Mouse (Mus musculus): ENCODE results near the gene Ppp4c.

The Ppp4c gene

DNA sequence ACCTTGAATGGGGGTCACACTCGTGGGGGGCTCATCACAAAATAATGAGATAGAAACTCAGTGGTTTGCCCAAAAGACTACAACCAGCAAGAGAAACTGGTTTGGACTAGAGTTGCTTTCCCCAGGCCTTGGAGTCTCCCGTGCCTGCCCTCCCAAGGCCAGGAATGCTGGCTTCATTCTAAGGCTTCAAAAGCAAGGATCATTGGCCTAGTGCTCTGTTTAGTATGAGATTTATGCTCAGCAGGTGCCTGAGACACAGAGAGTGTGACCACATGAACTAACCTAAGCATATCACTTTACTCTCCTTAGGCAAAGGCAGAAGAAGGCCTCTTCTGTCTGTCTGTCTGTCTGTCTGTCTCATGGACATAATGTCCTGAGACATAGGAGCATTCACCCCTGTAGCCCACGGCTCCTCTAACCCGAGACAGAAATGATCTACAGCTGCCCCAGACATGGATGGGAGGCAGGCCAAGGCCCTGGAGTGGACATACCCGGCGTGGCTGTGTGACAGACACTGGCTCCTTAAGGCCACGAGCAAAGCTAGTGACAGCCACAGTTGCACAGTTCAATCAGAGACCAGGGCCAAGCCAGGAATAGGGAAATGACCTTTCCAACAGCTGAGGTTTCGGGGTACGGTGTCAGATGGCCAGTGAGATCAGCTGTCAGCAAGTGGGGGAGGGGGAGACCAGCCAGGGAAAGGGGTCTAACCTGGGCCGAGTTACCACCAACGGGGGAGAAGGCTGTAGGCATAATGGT, 10.0 kb upstream of the Ppp4c start:
- no peak for DNase-seq (ENCODE audit: low read depth, low spot score)

DNA sequence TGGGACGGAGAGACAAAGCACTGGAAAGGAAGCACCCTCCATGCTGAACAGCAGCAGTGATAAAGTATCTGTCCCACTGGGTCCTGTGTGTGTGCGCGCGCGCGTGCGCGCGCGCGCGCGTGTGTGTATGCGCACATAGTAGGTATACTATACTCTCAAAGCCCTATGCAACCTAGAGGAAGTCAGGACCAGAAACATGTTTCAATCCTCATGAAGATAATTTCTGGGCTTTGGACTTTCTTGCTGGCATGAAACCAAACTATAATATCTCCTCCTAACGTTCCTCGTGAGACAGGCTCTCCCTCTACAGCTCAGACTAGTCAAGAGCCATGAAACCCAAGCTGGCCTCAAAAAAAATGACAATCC, 8.7 kb upstream of the Ppp4c start:
- DNase-seq (ENCODE audit: low read depth, low spot score) = no peak

DNA sequence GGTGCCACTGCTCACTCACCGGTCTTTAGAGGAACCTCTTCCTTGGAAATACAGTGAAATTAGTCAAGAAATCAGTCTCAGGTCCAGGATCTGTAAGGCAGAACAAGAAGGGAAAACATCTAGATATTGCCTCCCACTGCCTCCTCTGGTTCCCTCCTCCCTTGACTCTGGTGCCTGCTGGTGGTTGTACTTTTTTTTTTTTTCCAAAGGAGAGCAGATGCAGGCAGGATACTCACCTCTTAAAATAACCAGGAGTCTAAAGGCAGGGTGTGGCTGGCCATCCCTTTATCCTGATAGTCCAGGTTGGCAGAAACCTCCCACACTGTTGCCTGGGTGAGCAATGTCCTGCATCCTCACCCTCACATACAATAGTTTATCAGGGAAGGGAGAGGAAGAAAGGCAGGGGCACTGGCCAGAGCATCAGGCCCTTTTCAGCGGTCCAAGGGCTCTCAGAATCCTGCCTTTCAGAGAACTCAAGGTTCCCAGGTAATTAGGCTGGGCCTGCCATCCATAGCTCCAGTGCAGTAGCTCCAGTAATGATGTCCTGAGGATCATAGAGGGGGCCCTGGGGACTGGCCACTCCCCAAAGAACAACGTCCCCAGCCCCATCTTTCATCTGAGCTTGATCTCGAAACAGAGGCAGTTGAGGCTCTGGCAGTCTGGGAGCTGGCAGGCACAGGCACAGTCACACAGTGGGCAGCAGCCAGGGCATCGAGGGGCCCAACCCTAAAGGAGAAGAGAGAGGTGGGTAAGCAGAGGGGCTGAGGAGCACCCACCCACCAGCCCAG, 8.2 kb upstream of the Ppp4c start:
- no peak for DNase-seq (ENCODE audit: low read depth, low spot score)

DNA sequence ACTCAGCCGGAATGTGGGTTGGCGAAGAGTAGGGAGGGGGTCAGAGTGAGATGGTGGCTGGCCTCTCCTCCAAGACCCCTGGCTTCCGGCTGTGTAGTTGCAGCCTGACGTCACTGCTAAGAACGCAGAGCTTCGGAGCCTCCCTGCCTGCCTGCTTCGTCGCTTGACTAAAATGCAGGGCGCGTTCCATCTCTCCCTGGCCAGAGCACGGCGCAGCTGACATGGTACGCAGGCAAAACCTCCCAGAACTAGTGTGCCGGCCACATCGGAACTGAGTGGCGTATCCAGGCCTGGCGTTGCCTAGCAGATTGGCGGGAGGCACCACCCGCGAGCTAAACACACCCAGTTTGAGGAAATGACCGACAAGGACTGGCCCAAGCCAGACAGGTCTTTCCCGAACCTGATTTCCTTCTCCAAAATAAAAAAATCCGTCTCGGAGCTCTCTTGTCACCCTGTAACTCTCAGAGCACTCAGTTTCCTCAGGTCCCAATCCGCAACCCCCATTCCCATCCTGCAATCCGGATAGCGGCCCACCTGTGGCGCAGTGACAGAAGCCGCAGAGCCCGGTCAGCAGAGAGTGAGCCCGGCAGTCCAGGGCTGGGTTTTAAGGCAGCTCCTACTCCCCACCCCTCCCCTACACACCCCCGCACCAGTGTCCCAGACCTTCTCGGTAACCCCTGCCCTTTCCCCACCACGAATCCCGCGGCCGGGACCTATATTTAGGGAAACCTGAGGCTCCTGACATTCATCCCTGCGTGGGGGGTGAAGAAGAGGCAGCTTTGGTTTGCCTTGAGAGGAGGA, 7.4 kb upstream of the Ppp4c start:
- DNase-seq (ENCODE audit: low read depth, low spot score) = peak; percentile 92

DNA sequence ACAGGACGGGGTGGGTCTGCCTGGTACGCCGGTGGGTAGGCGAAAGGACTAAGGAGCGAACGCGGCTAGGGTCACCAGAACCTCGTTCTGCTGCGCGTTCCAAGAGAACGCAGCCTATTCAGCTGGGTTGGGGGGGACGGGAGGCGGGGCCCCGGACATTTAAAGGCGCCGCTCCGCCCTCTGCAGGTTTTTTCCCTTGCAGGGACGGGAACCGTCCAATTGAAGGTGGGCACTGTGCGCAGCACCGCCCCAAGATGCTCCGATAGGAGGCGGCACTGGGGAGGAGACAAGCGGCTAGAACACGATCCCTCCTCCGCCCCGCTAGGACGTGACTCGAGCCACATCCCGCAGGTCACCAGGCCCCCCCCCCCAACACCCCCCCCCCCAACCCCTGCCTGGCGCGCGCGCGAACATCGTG, 6.8 kb upstream of the Ppp4c start:
- peak; percentile 98 for DNase-seq (ENCODE audit: low read depth, low spot score)

DNA sequence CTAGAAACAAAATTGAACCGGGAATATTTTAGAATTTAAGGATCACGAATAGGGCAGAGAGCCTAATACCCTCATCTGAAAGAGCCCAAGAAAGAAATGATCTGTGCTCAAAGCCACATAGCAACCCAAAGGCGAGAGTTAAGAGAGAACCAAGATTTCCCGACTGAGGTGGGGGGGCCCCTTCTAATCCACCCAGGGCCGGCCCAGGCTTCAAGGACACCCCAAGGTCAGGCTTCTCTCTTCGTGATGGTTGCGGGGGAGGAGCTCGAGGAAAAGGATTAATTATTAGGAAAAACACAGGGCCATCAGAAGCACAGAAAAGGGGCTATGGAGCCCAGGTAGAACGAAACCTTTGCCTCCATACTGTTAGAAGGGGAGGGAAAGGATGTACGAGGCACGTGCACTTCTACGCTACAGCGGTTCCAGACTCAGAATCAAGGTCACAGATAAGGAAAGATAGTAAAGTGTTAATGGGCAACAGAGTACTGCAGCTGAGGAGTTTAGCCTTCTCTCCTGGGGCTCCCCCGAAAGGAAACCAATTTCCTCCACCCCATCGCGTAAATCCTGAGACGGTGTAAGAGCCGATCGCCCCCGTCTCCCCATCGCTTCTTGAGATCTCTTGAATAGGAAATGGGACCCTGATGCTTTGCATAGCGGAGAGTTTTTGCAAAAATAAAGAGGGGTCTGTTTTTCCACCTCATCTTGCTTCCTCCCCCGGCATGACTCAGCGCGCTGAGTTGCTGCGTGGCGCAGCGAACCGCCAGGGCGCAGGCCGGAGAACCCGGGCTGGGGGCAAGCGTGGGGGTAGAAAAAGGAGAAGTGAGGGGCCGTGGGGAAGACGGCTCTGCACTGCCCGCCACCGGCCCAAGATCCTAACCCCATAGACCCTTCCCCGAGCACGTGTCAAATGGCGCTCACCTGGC, 6.1 kb upstream of the Ppp4c start:
- DNase-seq (ENCODE audit: low read depth, low spot score) = peak; percentile 17

DNA sequence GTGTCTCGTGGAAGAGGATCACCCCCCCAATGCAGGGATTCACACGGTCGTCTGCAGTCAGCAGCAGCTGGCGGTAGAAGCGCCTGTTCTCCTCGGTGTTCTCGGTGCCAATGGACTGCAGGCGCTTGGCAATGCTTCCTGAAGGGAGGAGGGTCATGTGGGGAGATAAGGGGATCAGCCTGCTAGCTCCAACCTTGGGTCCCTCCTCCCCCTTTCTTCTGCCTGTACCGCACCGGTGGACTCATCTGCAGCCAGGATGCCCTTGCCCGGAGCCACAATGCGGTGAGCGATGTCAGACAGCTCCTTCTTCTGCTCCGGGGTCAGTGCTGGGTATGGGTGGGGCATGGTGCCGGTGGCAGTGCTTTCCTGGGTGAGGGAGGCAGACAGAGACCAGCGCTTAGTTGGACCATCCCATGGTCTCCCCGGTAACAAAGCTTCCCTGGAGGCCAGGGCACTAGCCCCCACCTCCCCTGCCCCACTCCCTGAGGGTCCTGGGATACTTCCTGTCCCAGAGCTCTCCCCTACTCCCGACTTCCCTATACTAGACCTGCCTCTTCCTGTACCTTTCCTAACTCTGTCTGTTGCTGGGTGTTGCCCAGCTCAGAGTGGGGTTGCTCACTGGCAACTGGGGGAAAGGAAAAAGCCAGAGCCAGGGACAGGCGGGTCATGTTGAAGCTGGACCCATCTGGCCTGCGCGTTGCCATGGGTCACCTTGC, 5.3 kb upstream of the Ppp4c start, which contains the start of gene Fam57b:
Fam57b (plus strand) TSS at position 258 of the 716 bp plus-strand sequence.
- no peak for DNase-seq (ENCODE audit: low read depth, low spot score)

DNA sequence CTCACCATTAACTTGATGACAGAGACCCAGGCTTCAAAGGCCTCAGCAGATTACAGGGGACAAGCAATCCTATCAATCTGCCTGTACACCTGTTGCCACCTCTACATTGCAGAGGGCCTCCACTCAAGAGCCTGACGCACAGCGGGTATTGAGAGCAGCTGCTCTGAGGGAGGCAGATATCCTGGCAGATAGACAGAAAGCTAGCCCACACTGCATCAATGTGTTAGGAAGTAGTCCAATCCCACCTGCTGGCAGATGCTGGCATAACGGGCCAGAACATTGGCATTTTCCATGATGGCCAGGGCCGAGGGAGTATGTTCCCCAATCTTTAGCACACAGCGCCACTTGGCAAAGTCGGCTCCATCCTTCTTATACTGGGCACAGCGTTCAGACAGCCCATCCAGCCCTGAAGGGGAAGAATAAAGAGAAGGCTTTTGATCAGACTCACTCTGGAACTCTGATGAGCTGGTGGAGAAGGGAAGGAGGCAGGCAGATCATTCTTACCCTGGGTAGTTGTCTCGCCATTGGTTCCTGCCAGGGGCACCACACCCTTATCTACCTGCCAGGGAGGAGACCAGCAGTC, 4.1 kb upstream of the Ppp4c start:
- DNase-seq (ENCODE audit: low read depth, low spot score) = no peak

DNA sequence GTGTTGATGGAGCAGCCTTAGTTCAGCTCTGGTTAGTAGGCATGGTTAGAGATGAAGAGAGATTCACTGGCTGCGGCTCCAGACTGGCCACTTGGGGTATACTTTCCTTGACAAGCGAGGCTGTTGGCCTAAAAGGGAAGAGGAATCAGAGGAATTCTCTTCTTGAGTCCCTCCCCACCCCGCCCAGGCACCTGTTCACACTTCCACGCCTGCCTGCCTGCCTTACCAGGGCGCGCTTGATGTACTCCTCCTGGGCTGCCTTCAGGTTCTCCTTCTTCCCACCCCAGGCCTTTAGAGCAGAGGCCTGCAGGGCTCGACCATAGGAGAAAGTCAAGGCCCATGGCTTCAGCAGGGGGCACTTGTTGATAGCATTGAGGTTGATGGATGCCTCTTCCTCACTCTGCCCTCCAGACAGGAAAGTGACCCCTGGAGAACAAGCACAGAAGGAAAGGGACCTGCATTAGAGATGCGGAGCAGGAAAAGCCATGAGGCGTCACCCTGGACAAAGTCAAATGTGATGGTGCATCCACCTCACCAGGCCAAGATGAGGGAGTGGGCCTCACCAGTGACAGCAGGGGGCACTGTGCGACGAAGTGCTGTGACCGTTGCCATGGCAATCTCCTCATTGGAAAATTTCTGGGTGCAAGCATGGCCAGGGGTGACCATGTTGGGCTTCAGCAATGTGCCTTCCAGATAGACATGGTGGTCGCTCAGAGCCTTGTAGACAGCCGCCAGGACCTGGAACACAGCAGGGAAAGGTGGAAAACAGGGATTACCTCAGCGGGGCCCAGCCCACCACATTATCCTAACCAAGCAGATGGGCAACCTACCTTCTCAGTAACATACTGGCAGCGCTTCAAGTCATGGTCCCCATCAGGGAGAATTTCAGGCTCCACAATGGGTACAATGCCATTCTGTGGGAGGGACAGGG, 3.4 kb upstream of the Ppp4c start:
- DNase-seq (ENCODE audit: low read depth, low spot score) = no peak

DNA sequence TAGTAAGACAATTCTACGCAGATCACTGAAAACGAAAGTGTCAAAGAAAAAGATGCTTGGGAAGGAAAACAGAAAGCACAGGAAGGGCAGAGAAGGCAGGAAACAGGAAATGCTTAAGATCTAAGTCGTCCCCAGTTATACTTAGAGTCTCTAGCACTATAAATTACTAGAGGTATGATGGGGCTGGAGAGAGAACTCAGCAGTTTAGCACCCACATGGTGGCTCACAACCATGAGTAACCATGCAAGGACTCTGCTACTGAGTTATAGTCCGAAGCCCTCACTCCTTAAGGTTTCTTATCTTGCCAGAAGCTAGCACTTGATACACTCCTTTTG, 1.9 kb upstream of the Ppp4c start:
- DNase-seq (ENCODE audit: low read depth, low spot score) = no peak

DNA sequence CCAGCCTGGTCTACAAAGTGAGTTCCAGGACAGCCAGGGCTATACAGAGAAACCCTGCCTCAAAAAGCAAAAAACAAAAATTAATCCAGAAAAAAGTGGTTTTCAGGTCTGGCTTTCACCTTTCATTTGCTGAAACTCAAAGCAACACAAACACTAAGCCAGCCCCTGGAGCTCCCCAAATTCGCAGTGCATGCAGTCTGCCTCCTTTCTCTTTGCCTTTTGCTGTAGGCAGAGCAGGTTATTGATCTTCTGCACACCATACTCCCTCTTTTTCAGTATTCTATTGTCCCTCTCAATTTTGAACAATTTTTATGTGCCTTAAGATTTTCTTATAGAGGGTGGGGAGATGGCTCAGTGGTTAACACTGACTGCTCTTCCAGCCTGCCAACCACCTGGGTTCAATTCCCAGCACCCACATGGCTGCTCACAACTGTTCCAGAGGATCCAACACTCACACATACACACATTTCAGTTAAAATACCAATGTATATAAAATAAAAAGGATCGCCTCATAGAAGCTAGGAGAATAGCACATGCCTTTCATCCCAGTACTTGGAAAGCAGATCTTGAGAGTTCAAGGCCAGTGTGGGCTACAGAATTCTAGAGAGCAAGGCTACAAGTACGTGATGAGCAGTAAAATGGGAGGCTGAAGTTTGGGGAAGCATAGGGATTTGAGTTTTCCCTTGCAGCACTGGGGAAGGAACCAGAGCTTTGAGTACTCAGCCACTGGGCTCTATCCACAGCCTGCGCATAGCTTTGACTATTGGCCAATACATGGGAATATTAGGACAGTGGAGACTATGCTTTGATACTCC, 1.4 kb upstream of the Ppp4c start:
- DNase-seq (ENCODE audit: low read depth, low spot score) = no peak

DNA sequence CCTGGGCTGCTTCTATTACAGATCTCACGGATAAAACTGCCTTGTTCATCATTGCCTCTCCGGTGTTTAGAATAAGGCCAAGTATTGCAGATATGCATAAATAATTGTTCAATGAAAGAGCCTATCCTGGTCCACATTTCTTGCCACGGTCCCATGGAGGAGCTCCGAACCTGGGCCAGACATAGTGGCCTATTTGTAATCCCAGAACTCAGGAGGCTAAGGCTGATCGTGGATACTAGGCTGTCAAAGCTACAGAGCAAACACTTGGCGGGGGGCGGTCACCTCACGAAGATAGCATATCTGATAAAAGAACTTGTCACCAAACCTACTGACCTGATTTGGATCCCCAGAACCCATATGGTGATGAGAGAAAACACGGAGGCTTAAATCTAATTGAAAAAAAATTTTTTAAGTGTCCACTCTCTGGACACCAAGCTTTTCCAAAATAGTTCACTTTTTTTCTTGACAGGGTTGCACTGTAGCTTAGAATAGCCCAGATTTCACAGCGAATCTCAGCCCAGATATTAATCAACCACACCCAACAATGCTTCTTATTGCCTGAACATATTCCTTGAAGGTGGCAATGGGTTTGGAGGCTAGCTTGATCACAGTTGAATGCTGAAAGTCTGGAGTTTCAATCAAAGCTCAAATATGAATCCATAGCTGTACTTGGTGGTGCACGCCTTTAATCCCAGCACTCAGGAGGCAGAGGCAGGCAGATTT, 586 bp upstream of the Ppp4c start:
- DNase-seq (ENCODE audit: low read depth, low spot score) = no peak

DNA sequence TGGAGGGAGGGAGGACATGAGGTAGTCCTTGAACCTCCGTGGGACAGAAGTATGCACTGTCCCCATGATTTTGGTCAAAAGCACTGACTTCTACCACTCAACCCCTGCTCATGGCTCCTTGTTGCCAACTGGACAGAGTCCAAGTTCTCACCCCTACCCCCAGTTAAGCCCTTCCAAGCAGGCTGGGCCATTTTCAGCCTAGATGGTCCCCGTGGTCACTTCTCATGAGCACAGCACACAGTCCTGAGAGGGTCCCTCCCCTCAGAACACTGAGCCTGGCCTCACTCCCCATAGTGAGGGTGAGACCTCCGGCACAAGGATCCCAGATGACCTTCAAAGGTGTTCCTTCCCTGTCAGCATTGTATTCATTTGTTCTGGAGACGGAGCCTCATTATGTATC, 3.2 kb downstream of the Ppp4c start:
- DNase-seq (ENCODE audit: low read depth, low spot score) = no peak

DNA sequence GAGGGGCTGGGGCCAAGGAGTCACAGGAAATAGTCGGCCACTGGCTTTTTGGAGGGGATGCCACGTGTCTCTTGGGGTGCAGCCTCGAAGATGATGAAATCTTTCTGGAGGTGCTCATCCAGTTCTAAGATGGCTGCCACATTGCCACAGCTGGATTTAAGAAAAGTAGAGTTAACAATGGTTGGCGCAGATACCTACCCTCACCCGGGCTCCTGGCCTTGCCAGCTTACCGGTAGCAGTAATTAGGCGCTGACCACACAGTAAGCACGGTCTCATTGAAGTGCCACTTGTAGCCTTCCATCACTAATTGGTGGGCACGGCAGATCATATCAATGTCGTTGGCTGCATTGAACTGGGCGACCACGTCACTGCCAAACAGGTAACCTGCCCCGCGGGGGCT, 6.2 kb downstream of the Ppp4c start:
- DNase-seq (ENCODE audit: low read depth, low spot score) = no peak

DNA sequence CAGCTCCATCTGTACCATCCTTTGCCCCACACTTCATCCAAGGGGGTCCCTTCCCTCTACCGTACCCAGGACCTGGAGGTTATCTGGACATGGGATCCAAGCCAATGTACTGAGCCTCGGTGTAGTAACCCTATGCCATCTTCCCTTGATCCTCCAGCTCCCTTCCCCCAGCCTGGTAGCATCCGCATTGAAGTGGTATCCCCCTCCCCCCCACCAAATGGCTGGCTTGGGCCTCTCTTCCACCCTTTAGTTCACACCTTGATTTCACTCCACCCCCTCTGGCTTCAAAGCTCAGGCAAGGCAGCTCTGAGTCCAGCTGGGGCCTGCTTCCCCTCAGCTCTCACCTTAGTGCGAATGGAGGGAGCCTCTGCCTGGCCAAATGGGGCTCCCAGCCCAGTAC, 7.2 kb downstream of the Ppp4c start:
- DNase-seq (ENCODE audit: low read depth, low spot score) = no peak

DNA sequence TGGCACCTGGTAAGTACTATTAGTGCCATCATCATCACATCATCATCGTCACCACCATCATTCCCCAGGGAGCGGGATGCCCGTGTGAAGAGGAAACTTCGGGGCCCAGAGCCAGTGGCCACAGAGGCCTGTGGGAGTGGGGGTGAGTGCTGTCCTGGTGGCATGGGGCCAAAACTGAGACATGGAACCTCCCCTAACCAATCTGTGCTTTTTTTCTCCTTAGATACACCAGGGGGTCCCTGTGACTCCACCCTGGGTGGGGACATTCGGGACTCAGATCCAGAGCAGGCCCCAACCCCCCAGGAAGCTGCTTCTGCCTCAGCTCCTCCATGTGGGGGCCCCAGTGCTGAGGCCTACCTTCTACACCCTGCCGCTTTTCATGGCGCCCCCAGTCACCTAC, 7.8 kb downstream of the Ppp4c start:
- DNase-seq (ENCODE audit: low read depth, low spot score) = no peak

DNA sequence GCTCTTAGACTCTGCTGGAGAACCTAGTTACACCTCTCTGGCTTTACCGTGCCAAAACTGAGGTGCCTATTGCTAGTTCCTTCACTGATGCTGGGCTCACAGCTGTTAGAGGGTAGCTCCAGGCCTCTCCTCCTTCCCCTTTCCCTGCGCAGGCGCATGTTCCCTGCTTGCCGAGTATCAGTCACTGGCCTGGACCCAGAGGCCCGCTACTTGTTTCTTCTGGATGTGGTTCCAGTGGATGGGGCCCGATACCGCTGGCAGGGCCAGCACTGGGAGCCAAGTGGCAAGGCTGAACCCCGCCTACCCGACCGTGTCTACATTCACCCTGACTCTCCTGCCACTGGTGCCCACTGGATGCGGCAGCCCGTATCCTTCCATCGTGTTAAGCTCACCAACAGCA, 9.6 kb downstream of the Ppp4c start:
- no peak for DNase-seq (ENCODE audit: low read depth, low spot score)
